Mouse (Mus musculus) regulatory T cell (primary cell): Measurements from ENCODE around the gene Nme1.
"Not testable (repeated sequence)": the region's sequence is repeated elsewhere in the genome, so short reads cannot be mapped to it uniquely, and the experiment has no call there.

Experiments
- in situ Hi-C: fragments of 300-600 bp; cut with MboI, MseI; formaldehyde crosslinking; loops from one replicate; pipeline ENCODE4 v1.15.1; 2025; ENCODE audit warnings: high pct_unique_total_duplicates

Nme1 gene

DNA sequence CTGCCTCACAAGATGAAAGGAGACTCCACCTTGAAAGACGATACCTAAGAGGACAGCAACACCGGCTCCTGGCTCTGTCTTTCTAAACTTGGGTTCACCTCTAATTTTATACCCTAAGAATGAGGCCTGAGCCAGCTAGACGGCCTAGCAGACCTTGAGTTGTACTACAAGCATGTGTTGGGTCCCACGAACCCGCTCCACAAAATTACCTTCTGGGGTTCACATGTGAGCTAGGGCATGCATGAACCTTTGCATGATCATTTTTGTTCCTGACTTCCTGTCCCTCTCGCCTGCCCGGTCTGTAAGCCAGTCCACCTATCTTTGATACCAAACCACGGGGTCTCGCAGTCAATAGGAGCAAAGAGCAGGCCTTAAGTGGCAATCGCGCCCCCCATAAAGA, 940 bp downstream of the Nme1 start:
- in situ Hi-C loops, result loop anchor here (5.0 to 10.0 kb wide), 3 partner anchors 35 to 347 kb away; no protein-coding TSS in a partner anchor

GRCm38 (mm10) chr11:93965391-93965790, 2.9 kb downstream of the Nme1 start:
- in situ Hi-C loops, result loop anchor here (5.0 to 10.0 kb wide), 3 partner anchors 37 to 349 kb away; no protein-coding TSS in a partner anchor

DNA sequence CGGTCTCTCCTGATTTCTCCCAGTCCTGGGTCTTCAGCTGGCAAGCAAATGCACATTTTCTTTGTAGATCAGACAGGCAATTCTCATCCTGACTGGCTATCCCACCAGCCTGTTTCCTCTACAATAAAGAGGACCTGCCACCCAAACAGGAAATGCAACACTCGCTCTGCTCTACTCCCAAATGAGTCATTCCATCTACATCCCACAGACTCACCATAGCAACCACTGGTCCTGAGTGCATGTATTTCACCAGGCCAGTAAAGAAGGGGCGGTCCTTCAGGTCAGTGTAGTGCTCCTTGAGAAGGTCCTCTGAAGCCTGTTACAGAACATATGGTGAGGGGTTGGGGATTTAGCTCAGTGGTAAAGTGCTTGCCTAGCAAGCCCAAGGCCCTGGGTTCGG, 5.3 kb downstream of the Nme1 start:
- in situ Hi-C loops, result loop anchor here (10.0 kb wide), 1 partner anchor 352 kb away; no protein-coding TSS in a partner anchor

- in situ Hi-C loops, result loop anchor here (10.0 kb wide), 1 partner anchor 353 kb away; no protein-coding TSS in a partner anchor
These were observed 6.8 kb downstream of the Nme1 start for GRCm38 (mm10) chr11:93961482-93961881.

GRCm38 (mm10) chr11:93957746-93958145, 10.6 kb downstream of the Nme1 start:
- in situ Hi-C loops, result no loop called here

- in situ Hi-C loops, result no loop called here
These were observed 11.2 kb downstream of the Nme1 start for GRCm38 (mm10) chr11:93957031-93957555.

DNA sequence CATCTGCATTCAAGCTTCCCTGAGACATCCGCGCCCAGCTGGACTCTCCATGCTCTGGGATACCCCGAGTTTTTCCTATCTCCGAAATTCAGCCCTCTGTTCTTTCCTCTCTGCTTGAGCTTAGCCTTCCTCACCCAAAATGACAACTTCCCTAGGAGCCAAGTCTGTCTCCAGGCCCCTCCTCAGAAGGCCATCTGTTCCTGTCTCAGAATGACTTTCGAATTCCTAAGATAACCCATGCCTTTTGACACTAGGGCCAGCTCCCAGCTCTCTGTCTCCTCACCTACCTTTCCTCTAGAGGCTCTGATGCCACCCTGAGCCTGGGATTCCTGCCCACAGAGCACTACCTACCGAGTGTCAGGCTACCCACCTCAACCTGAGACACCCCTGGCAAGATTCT, 12.2 kb downstream of the Nme1 start, which contains the start of gene Nme2:
Nme2 (minus strand) TSS at position 101 of the 400 bp plus-strand sequence.
- in situ Hi-C loops, result no loop called here

DNA sequence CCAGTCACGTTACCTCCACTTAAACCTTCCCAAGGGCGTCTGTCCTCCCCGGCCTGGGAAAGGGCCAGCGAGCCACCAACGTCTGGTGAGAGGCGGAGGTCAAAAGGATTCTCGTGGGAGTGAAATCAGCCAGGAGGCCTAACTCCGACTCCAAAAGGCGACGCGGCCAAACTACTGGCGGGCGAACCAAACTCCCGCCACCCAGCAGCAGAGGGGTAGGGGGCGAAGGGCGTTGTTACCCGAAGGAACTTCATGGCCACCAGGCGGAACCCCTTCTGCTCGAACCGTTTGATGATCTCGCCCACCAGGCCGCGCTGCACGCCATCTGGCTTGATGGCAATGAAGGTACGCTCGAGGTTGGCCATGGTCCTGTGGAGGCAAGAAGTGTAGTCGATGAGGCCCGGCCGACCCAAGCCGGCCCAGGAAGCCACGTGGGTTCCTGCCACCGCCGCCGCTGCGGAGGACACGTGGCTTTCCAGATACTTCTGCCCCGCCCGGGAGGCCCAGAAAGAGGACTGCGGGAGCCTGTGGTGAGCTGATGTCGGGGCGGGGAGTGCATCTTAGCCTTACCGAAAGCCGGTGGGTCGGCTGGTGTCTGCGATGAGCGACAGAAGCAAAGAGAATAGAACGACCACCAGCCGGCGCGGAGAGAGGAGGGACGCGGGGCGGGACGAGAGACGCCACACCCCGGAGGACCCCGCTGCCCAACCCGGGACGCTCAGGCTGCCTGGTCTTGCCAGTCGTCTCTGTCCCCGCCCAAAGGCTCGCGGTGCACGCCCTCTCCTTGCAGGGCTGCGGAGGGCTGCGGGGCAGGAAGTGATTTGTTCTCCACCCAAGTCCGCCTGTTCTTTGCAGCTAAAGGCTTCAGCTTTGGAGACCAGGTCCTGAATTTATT, 12.8 kb downstream of the Nme1 start:
- in situ Hi-C loops, result no loop called here

DNA sequence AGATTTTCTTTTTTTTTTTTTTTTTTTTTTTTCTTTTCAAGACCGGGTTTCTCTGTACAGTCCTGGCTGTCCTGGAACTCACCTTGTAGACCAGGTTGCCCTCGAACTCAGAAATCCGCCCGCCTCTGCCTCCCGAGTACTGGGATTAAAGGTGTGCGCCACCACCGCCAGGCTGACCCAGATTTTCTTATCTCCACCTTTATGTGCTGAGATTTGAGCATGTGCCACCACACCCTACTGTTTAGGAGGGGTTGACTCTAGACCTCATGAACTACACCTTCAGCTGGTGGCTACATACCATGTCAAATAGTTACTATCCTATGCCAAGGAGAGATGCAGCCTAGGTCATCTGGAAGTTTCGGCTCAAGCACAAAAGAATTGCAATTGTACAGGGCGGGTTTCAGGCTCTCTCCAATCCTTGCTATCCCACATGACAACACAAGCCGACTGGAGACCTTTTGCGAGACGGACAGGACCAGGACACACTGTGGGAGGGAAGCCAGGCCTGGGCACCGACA, 13.5 kb downstream of the Nme1 start:
- in situ Hi-C loops, result no loop called here

GRCm38 (mm10) chr11:93952376-93952775, 15.9 kb downstream of the Nme1 start:
- in situ Hi-C loops, result no loop called here

DNA sequence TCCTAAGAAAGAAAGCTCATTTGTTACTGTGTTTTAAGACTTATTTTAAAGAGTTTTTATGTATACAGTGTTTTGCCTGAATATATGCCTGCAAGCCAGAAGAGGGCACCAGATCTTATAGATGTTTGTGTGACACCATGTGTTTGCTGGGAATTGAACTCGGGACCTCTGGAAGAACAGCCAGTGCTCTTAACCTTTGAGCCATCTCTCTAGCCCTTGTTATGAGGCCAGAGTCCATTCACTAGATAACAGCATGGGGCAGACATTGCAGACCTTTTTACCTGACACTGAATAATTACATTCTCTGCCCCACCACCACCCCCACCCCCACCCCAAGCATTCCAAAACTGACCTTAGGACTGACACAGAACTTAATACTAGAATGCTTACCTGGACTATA, 18.3 kb downstream of the Nme1 start:
- in situ Hi-C loops, result no loop called here

DNA sequence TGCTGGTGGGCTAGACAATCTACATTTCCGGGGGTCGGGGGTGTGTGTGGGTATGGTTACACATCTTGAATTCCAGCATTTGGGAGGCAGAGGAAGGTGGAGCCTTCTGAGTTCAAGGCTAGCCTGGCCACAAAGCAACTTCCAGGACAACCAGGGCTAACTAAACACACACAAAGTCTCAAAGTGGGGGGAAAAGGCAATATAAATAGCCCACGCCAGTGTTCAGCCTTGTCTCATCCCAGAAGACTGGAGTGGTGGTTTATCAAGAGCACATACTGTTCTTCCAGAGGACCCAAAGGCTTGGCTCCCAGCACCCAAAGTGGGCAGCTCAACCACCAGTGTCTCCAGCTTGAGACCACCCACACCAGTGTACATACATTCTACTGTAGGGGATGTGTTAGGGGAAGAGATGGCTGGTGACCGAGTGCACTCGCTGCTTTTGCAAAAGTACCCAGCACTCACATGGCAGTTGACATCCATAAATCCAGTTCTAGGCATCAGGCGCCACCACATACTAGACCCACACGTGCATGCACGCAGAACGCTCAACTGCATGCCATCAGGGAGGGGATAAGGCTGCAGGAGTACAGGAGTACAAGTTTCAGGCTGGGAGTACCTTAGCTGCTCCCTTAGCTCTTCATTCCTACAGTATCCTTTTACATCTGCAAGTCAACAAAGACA, 19.3 kb downstream of the Nme1 start:
- in situ Hi-C loops, result no loop called here

DNA sequence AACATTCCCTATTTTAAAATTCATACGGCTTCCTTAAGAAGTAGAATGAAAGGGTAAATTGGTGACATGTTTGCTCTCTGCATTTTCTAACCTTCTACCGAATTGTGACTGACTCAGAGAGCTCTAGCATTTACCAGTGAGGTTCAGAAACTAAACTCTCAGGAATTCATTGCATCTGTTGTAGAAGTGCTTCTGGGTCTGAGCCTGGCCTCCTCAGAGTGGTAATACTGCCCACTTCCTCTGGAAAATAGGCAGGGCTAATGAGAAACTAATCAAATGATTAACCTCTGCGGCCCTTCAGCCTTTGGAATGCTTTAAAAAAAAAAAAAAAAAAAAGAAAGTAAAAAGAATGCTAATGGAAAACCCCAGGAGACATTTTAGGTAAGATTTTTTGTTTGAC, 23.3 kb downstream of the Nme1 start:
- in situ Hi-C loops, result no loop called here

GRCm38 (mm10) chr11:93940906-93941305, 27.4 kb downstream of the Nme1 start:
- in situ Hi-C loops, result no loop called here

DNA sequence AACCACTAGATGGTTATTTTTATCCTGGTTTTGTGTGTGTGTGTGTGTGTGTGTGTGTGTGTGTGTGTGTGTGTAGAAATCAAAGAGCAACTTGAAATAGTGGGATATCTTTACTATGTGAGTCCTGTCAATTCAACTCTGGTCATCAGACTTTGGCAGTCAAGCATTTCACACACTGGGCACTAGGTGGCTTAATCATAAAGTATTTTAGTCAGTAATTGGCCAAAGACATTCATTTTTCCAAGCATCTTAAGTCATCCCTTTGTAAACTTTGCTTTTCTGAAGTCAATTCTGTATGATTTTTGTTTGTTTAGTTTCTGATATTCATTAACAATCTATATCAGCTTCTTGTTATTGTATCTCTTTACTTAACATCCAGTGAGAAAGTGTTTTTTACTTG, 39.2 kb downstream of the Nme1 start:
- in situ Hi-C loops, result no loop called here

GRCm38 (mm10) chr11:93915019-93915418, 53.3 kb downstream of the Nme1 start:
- in situ Hi-C loops, result not testable (repeated sequence)

- in situ Hi-C loops, result no loop called here
These were observed 56.7 kb downstream of the Nme1 start for GRCm38 (mm10) chr11:93911603-93912002.

DNA sequence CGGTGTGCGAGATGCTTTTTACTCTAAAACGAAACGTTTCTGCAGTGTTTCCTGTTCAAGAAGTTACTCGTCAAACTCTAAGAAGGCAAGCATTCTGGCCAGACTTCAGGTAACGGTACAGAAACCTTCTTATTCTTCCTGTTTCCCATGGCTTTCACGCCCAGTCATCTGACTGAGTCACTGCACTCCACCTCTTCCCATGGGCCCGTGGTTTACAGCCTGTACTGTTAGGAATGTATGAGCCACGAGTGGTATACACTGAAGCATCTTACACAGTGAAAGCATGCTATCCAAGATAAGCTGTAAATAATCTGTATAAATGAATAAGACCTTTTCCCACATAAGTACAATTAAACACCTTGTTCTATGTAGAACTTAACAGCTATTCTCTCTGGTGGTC, 59.5 kb downstream of the Nme1 start:
- in situ Hi-C loops, result no loop called here

DNA sequence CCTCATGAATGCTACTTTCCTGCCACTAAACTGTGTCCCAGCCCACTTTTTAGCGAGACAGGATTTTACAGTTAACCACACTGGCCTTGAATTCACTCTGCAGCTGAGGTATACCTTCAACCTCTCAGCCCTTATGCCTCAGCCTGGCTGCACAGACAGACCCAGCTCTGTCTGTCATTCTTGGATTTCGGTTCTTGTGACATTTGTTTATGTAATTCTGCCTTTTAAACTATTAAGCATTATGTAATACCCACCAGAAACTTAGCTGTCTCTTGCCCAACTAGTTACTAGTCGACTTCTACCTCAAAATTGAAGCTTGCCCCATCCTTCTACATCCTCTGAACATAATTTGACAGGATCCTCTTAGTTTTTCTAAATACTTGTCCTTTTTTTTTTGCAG, 60.5 kb downstream of the Nme1 start:
- in situ Hi-C loops, result no loop called here
